Mouse (Mus musculus): ENCODE data around the gene Tnn.

Gene Tnn

GRCm38 (mm10) chr1:160153480-160153879 is at the start of gene Tnn:
Tnn (minus strand) TSS chr1:160153580.
- no peak for DNase-seq

- DNase-seq, result no peak
Observed at GRCm38 (mm10) chr1:160195337-160195663, 41.9 kb upstream of the Tnn start.

- DNase-seq, result peak; percentile 99
Observed at GRCm38 (mm10) chr1:160194529-160195336, 41.4 kb upstream of the Tnn start, which contains the start of gene Mrps14. Mrps14 (plus strand) TSS chr1:160195215.

GRCm38 (mm10) chr1:160184506-160184905 is 31.1 kb upstream of the Tnn start:
- no peak for DNase-seq

GRCm38 (mm10) chr1:160181216-160181615 is 27.8 kb upstream of the Tnn start:
- DNase-seq, result no peak

- DNase-seq, result no peak
Observed at GRCm38 (mm10) chr1:160176903-160177302, 23.5 kb upstream of the Tnn start.

- no peak for DNase-seq
Observed at GRCm38 (mm10) chr1:160166600-160166999, 13.2 kb upstream of the Tnn start.

- DNase-seq, result no peak
Observed at GRCm38 (mm10) chr1:160158190-160158589, 4.8 kb upstream of the Tnn start.

- DNase-seq, result no peak
Observed at GRCm38 (mm10) chr1:160150726-160151125, 2.7 kb downstream of the Tnn start.

GRCm38 (mm10) chr1:160149291-160149906 is 4.0 kb downstream of the Tnn start:
- DNase-seq, result no peak

GRCm38 (mm10) chr1:160147274-160147673 is 6.1 kb downstream of the Tnn start:
- no peak for DNase-seq

- no peak for DNase-seq
Observed at GRCm38 (mm10) chr1:160145606-160146005, 7.8 kb downstream of the Tnn start.

- no peak for DNase-seq
Observed at GRCm38 (mm10) chr1:160144343-160144742, 9.0 kb downstream of the Tnn start.

GRCm38 (mm10) chr1:160136362-160136890 is 17.0 kb downstream of the Tnn start:
- no peak for DNase-seq

GRCm38 (mm10) chr1:160133464-160134079 is 19.8 kb downstream of the Tnn start:
- DNase-seq, result no peak

GRCm38 (mm10) chr1:160123957-160124356 is 29.4 kb downstream of the Tnn start:
- DNase-seq, result no peak

- no peak for DNase-seq
Observed at GRCm38 (mm10) chr1:160108604-160109003, 44.8 kb downstream of the Tnn start.

GRCm38 (mm10) chr1:160105426-160105825 is 48.0 kb downstream of the Tnn start:
- DNase-seq, result no peak

GRCm38 (mm10) chr1:160100996-160101395 is 52.4 kb downstream of the Tnn start:
- DNase-seq, result no peak

- no peak for DNase-seq
Observed at GRCm38 (mm10) chr1:160099659-160100302, 53.6 kb downstream of the Tnn start.

GRCm38 (mm10) chr1:160086651-160087050 is 66.7 kb downstream of the Tnn start:
- DNase-seq, result no peak

GRCm38 (mm10) chr1:160084239-160084638 is 69.1 kb downstream of the Tnn start:
- no peak for DNase-seq

GRCm38 (mm10) chr1:160082647-160083046 is 70.7 kb downstream of the Tnn start:
- DNase-seq, result no peak

Measured in kidney, adult 11 months (tissue).